Mouse (Mus musculus) heart, postnatal 36 days (tissue): ENCODE measurements at regions not wholly inside any gene's neighbourhood (a gene's known extent, or its start where the extent isn't known, plus 50 kb on each side); places are given as distances from the start of the nearest gene placed in this dataset.

Source experiments
- DNase-seq, 2 experiments: peaks; one replicate each; pipeline ENCODE4 v3.0.0; 2021 to 2022
- intact Hi-C: fragments of 180-260 bp; cut with DNase I; formaldehyde crosslinking; loops from one replicate; pipeline ENCODE4 v1.15.1; 2025

- no peak for DNase-seq
- intact Hi-C loops: no loop called here
Observed at GRCm38 (mm10) chr11:56442381-56442780, 401.6 kb upstream of the Nmur2 start.

- no peak for DNase-seq
- intact Hi-C loops: no loop called here
Observed at GRCm38 (mm10) chr11:56441071-56441470, 400.3 kb upstream of the Nmur2 start.

GRCm38 (mm10) chr11:56431089-56431488 lies 390.3 kb upstream of the Nmur2 start:
- intact Hi-C loops: no loop called here
- DNase-seq: no peak

- no peak for DNase-seq
- intact Hi-C loops: no loop called here
Observed at GRCm38 (mm10) chr11:56384761-56385160, 344.0 kb upstream of the Nmur2 start.

- intact Hi-C loops: no loop called here
- DNase-seq: no peak
Observed at GRCm38 (mm10) chr11:56377535-56377934, 336.7 kb upstream of the Nmur2 start.

GRCm38 (mm10) chr11:56374329-56374728 lies 333.5 kb upstream of the Nmur2 start:
- intact Hi-C loops: no loop called here
- DNase-seq: no peak

- intact Hi-C loops: no loop called here
- DNase-seq: no peak
Observed at GRCm38 (mm10) chr11:56373624-56374023, 332.8 kb upstream of the Nmur2 start.

GRCm38 (mm10) chr11:56357690-56358089 lies 316.9 kb upstream of the Nmur2 start:
- no peak for DNase-seq
- intact Hi-C loops: no loop called here

- peak; percentile 3 for DNase-seq
- intact Hi-C loops: no loop called here
Observed at GRCm38 (mm10) chr11:56351798-56352366, 311.1 kb upstream of the Nmur2 start.

GRCm38 (mm10) chr11:56351231-56351630 lies 310.4 kb upstream of the Nmur2 start:
- intact Hi-C loops: no loop called here
- DNase-seq: peak in 1 of 2 experiments; percentile 4

GRCm38 (mm10) chr11:56349766-56350165 lies 309.0 kb upstream of the Nmur2 start:
- intact Hi-C loops: no loop called here
- DNase-seq: no peak

- no peak for DNase-seq
- intact Hi-C loops: no loop called here
Observed at GRCm38 (mm10) chr11:56348408-56348807, 307.6 kb upstream of the Nmur2 start.

GRCm38 (mm10) chr11:56343083-56343482 lies 302.3 kb upstream of the Nmur2 start:
- no peak for DNase-seq
- intact Hi-C loops: no loop called here

GRCm38 (mm10) chr11:56341731-56342130 lies 300.9 kb upstream of the Nmur2 start:
- intact Hi-C loops: no loop called here

GRCm38 (mm10) chr11:56341040-56341439 lies 300.2 kb upstream of the Nmur2 start:
- no peak for DNase-seq
- intact Hi-C loops: no loop called here

More at GRCm38 (mm10) chr11:56341731-56342130, 300.9 kb upstream of the Nmur2 start:
- no peak for DNase-seq

GRCm38 (mm10) chr11:56338511-56338910 lies 297.7 kb upstream of the Nmur2 start:
- no peak for DNase-seq
- intact Hi-C loops: no loop called here

GRCm38 (mm10) chr11:56335937-56336336 lies 295.1 kb upstream of the Nmur2 start:
- no peak for DNase-seq
- intact Hi-C loops: no loop called here

GRCm38 (mm10) chr11:56320293-56320692 lies 279.5 kb upstream of the Nmur2 start:
- no peak for DNase-seq
- intact Hi-C loops: no loop called here

GRCm38 (mm10) chr11:56315221-56315987 lies 274.6 kb upstream of the Nmur2 start:
- intact Hi-C loops: no loop called here
- no peak for DNase-seq

GRCm38 (mm10) chr11:56309549-56309948 lies 268.7 kb upstream of the Nmur2 start:
- intact Hi-C loops: no loop called here
- DNase-seq: no peak

GRCm38 (mm10) chr11:56308383-56309105 lies 267.7 kb upstream of the Nmur2 start:
- intact Hi-C loops: no loop called here
- DNase-seq: no peak

GRCm38 (mm10) chr11:56307051-56307450 lies 266.2 kb upstream of the Nmur2 start:
- intact Hi-C loops: no loop called here
- no peak for DNase-seq
